Mouse (Mus musculus) embryonic facial prominence, embryonic 10.5 days (tissue): ENCODE results near the gene Cdc123. TPM values are rescaled to one million over a fixed set of nuclear protein-coding genes. Genes with fewer than 3 reads are reported as not detected.

ENCODE experiments used
- DNase-seq: peaks from one replicate; pipeline ENCODE4 v3.0.0-alpha.2; 2017; ENCODE audit warnings: low spot score
- H3K27ac ChIP-seq: fragments of 300-500 bp; sonication (generic); replicated peaks from 2 replicates; pipeline ENCODE4 v1.5.1; 2016; ENCODE audit warnings: mild to moderate bottlenecking
- H3K27me3 ChIP-seq: fragments of 300-500 bp; sonication (generic); replicated peaks from 2 replicates; pipeline ENCODE4 v1.6.1; 2016; ENCODE audit warnings: low read depth, mild to moderate bottlenecking; ENCODE audit not compliant: poor library complexity, severe bottlenecking
- H3K36me3 ChIP-seq: fragments of 300-500 bp; sonication (generic); replicated peaks from 2 replicates; pipeline ENCODE4 v1.6.1; 2016; ENCODE audit warnings: mild to moderate bottlenecking, moderate library complexity
- H3K4me1 ChIP-seq: fragments of 300-500 bp; sonication (generic); 2 replicates; pipeline ENCODE4 v1.6.1; 2016
- H3K4me3 ChIP-seq: fragments of 300-500 bp; sonication (generic); 2 replicates; pipeline ENCODE4 v1.5.1; 2016; ENCODE audit warnings: mild to moderate bottlenecking, moderate library complexity
- H3K9me3 ChIP-seq: fragments of 300-500 bp; sonication (generic); 2 replicates; pipeline ENCODE4 v1.6.1; 2016; ENCODE audit warnings: mild to moderate bottlenecking
- WGBS: fragments of 180-500 bp; shearing (Covaris S2); methylation state at CpG from one replicate; pipeline ENCODE4 v1.1.7; 2016; 5-methylcytosine and 5-hydroxymethylcytosine counted together
- polyA plus RNA-seq: library from polyadenylated mRNA; unstranded; fragments of >200 nt; fragmentation: Nextera tagmentation; extraction: Ambion mirVana; gene quantifications from 2 replicates; pipeline ENCODE4 v1.2.1, GENCODE M21; 2016

Gene Cdc123
- polyA plus RNA-seq, 1 experiment from 2014 or later, result 430 TPM

GRCm38 (mm10) chr2:5801182-5801640 lies 43.8 kb downstream of the Cdc123 start:
- H3K27ac ChIP-seq, result no peak overlapping the region
- H3K4me3 ChIP-seq, result no peak overlapping the region
- no peaks in the 10 kb centered on the region for H3K4me1 ChIP-seq
- DNase-seq, result no peak
- H3K27me3 ChIP-seq, result no peaks in the 10 kb centered on the region
- 90% methylated on average over 9 of the region's 9 CpGs for WGBS
- H3K36me3 ChIP-seq, result peaks cover 99% of the 10 kb centered on the region
- no peaks in the 10 kb centered on the region for H3K9me3 ChIP-seq

GRCm38 (mm10) chr2:5797816-5798672 lies 46.9 kb downstream of the Cdc123 start:
- Histone ChIP-seq H3K9me3 (peaks cover 2% of the 10 kb centered on the region; the same call in 1 of the 2 replicates), H3K27ac (no peak overlapping the region), H3K36me3 (peaks cover 99% of the 10 kb centered on the region), H3K4me3 (no peak overlapping the region), H3K27me3 (no peaks in the 10 kb centered on the region), H3K4me1 (no peaks in the 10 kb centered on the region)
- WGBS, result 92% methylated on average over 11 of the region's 11 CpGs
- no peak for DNase-seq

DNA sequence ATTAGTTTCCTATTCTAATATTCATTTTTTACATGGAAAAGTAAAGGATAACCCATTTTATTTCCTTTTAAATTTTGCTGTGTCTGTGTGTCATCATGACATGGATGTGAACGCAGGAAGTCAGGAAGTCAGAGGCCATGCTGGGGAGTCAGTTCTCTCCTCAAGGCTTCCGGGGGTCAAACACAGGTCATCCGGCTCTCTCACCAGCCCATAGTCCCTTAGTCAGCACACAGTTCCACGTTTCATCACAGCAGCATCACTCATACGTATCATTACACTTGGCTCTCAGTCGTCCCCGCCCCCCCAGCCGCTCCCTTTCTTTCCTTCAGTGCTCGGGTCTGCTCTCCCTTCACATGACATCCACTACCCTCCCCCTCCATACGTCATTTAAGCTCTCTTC lies 51.2 kb downstream of the Cdc123 start:
- Histone ChIP-seq H3K27me3 (no peaks in the 10 kb centered on the region), H3K27ac (no peak overlapping the region), H3K9me3 (peaks cover 5% of the 10 kb centered on the region; the same call in 1 of the 2 replicates), H3K4me3 (no peak overlapping the region), H3K4me1 (no peaks in the 10 kb centered on the region), H3K36me3 (peaks cover 67% of the 10 kb centered on the region)
- DNase-seq, result no peak
- 88% methylated on average over 10 of the region's 10 CpGs for WGBS

- DNase-seq, result no peak
- H3K27me3 ChIP-seq, result no peaks in the 10 kb centered on the region
- no peak overlapping the region for H3K4me3 ChIP-seq
- peaks cover 50% of the 10 kb centered on the region for H3K36me3 ChIP-seq
- 91% methylated on average over 5 of the region's 5 CpGs for whole genome bisulfite sequencing
- no peaks in the 10 kb centered on the region for H3K4me1 ChIP-seq
- H3K9me3 ChIP-seq, result peaks cover 5% of the 10 kb centered on the region; the same call in 1 of the 2 replicates
- no peak overlapping the region for H3K27ac ChIP-seq
Measured at GRCm38 (mm10) chr2:5792056-5792455, 52.9 kb downstream of the Cdc123 start.

GRCm38 (mm10) chr2:5789625-5790160 lies 55.3 kb downstream of the Cdc123 start:
- Histone ChIP-seq H3K27me3 (no peaks in the 10 kb centered on the region), H3K36me3 (peaks cover 27% of the 10 kb centered on the region), H3K9me3 (peaks cover 5% of the 10 kb centered on the region; the same call in 1 of the 2 replicates), H3K27ac (no peak overlapping the region), H3K4me3 (no peak overlapping the region), H3K4me1 (no peaks in the 10 kb centered on the region)
- 32% methylated on average over 4 of the region's 4 CpGs for WGBS
- no peak for DNase-seq

GRCm38 (mm10) chr2:5787391-5787790 lies 57.6 kb downstream of the Cdc123 start:
- Histone ChIP-seq H3K4me1 (no peaks in the 10 kb centered on the region), H3K27me3 (no peaks in the 10 kb centered on the region), H3K36me3 (peaks cover 4% of the 10 kb centered on the region; the same call in 1 of the 2 replicates), H3K9me3 (no peaks in the 10 kb centered on the region), H3K4me3 (no peak overlapping the region), H3K27ac (no peak overlapping the region)
- DNase-seq, result no peak
- WGBS, result 90% methylated on average over 3 of the region's 3 CpGs

- DNase-seq, result no peak
- Histone ChIP-seq H3K9me3 (no peaks in the 10 kb centered on the region), H3K27me3 (no peaks in the 10 kb centered on the region), H3K4me1 (no peaks in the 10 kb centered on the region), H3K36me3 (no peaks in the 10 kb centered on the region), H3K27ac (no peak overlapping the region), H3K4me3 (no peak overlapping the region)
- WGBS, result 84% methylated on average over 2 of the region's 2 CpGs
Measured at GRCm38 (mm10) chr2:5772464-5772863, 72.5 kb downstream of the Cdc123 start.

GRCm38 (mm10) chr2:5770708-5771241 lies 74.2 kb downstream of the Cdc123 start:
- no peaks in the 10 kb centered on the region for H3K9me3 ChIP-seq
- H3K36me3 ChIP-seq, result no peaks in the 10 kb centered on the region
- no peak overlapping the region for H3K4me3 ChIP-seq
- H3K4me1 ChIP-seq, result no peaks in the 10 kb centered on the region
- H3K27ac ChIP-seq, result no peak overlapping the region
- 61% methylated on average over 8 of the region's 8 CpGs for WGBS
- H3K27me3 ChIP-seq, result no peaks in the 10 kb centered on the region
- no peak for DNase-seq

DNA sequence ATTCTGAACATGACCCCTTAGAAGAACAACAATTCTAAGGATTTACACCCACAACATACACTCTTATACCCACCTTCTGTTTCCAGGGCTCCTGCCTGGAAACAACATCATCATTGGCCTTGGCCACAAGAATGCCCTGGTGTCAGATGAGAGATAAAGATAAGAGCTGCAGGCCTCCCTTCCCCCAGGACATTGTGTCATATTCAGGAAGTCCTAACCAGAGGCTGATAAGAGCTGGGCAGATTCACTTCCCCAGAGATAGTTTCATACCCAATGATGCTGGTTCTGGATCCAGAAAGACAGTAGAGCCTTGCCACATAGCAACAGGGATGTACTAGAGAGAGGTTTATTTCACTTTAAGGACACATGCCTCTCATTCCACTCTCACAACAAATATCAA lies 75.3 kb downstream of the Cdc123 start:
- H3K4me1 ChIP-seq, result no peaks in the 10 kb centered on the region
- H3K27ac ChIP-seq, result no peak overlapping the region

DNA sequence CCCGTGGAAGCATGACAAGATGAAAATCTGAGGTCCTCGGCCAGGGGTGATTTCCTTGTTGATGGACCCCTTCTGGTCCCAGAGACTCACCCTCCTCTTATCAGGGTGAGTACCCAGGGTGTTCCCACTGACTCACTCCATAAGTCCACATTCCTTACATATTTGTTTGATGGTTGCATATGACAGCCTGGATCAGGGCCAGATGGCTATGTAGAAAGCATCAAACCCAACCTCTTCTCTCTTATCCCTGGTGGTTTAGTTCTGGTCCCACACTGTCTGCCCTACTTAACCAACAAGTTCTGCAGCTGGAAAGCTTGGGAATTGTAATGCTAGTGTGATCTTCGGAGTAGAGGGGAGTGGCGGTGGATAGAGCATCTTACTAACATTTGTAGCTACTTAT lies 76.0 kb downstream of the Cdc123 start:
- Histone ChIP-seq H3K27ac (no peak overlapping the region), H3K9me3 (no peaks in the 10 kb centered on the region), H3K4me3 (no peak overlapping the region), H3K36me3 (no peaks in the 10 kb centered on the region), H3K4me1 (no peaks in the 10 kb centered on the region), H3K27me3 (no peaks in the 10 kb centered on the region)
- no peak for DNase-seq
- WGBS, result 91% methylated on average over 4 of the region's 4 CpGs

More for the DNA sequence above, 75.3 kb downstream of the Cdc123 start:
- Histone ChIP-seq H3K4me3 (no peak overlapping the region), H3K9me3 (no peaks in the 10 kb centered on the region), H3K27me3 (no peaks in the 10 kb centered on the region), H3K36me3 (no peaks in the 10 kb centered on the region)
- no peak for DNase-seq

GRCm38 (mm10) chr2:5762031-5762430 lies 82.9 kb downstream of the Cdc123 start:
- DNase-seq, result no peak
- Histone ChIP-seq H3K27ac (no peak overlapping the region), H3K4me1 (no peaks in the 10 kb centered on the region), H3K4me3 (no peak overlapping the region), H3K27me3 (no peaks in the 10 kb centered on the region), H3K9me3 (no peaks in the 10 kb centered on the region), H3K36me3 (no peaks in the 10 kb centered on the region)
- 92% methylated on average over 3 of the region's 3 CpGs for WGBS

DNA sequence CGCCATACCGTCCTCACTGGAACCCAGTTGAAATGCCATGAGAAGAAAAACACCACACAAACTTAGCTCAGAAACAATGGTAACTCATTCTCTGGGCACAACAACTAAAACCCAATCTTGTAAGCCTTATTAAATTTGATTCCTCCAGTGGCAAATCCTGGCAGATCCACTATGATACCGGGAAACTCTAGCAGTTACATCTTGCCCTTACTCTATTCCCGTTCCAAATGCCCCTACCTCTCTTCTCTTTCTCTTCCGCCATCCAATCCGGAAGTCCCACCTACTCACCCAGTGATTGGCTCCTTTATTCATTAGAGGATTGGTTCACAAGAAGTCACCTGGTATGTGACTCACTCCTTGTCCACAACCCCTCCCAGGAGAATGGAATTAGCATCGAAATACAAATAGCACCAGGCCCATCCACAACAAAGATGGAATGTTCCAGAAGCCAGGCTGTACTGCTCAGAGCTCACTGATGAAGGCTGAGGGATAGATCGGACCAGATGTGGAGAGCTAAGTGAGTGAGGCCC lies 84.4 kb downstream of the Cdc123 start:
- Histone ChIP-seq H3K4me1 (no peaks in the 10 kb centered on the region), H3K36me3 (no peaks in the 10 kb centered on the region), H3K27ac (no peak overlapping the region), H3K4me3 (no peak overlapping the region), H3K27me3 (no peaks in the 10 kb centered on the region), H3K9me3 (no peaks in the 10 kb centered on the region)
- DNase-seq, result no peak
- 92% methylated on average over 8 of the region's 8 CpGs for WGBS
